Mouse (Mus musculus) cerebellum, postnatal 10 days (tissue): ENCODE results near the gene Nol10.
"Not testable (repeated sequence)": the region's sequence is repeated elsewhere in the genome, so short reads cannot be mapped to it uniquely, and the experiment has no call there.

ENCODE experiments used
- DNase-seq, 2 experiments: peaks; one replicate each; pipeline ENCODE4 v3.0.0; 2021; ENCODE audit warnings: mixed read lengths in 2 of 2

Nol10 gene

DNA sequence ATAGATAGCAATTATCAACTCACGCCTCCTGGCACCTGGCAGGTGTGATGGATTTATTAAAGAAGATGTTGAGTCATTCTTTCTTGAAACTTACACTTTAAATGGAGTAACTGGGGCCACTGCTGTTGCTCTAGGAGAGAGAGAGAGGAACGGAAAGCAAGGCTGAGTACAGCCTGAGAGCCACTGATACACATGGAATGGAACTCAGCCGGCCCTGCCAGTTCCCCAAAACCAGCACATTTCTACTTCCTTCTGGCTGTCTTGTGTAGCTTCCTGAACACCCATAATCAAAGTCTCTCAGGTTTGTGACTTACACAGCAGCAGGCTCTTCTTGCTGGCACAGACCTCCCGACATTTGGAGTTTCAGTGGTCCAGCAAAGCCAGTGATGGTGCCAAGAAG is 118.5 kb downstream of the Nol10 start:
- no peak for DNase-seq

DNA sequence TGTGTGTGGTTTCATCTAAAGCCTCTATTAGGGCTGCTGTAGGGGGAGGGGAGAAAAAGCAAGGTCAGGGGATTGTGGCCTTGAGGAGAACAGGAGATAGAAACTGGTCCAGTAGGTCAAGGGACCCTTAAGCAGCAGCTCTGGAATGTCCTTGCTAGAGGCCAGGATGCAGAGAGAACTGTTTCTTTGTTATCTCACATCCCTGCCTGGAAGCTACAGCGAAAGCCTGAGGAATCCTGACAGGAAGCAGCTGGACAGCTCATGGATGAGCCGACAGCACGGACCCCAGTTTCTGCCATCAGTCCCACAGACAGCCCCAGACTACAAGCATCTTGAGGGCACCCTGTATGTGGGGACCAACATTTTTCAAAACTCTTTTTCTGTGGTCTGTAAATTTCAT is 120.1 kb downstream of the Nol10 start:
- DNase-seq = no peak

DNA sequence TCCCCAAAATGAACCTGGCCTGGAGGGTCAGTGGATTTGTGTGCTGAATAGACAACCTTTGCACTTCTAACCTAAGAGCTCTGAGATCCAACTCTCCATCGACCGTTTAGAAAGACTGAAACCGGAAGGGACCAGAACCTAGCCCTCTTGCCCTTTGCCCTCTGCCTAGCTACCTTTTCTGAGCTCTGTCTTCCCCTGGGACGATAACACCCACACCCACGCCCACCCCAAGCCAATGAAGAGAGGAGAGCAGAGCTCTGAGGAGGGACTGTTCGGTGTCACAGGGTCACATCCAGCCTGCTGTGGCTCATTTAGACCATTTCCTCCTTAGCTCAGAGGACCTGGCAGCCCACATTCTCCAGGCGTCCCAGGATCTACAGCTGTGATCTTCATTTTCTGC is 121.6 kb downstream of the Nol10 start:
- DNase-seq = no peak

DNA sequence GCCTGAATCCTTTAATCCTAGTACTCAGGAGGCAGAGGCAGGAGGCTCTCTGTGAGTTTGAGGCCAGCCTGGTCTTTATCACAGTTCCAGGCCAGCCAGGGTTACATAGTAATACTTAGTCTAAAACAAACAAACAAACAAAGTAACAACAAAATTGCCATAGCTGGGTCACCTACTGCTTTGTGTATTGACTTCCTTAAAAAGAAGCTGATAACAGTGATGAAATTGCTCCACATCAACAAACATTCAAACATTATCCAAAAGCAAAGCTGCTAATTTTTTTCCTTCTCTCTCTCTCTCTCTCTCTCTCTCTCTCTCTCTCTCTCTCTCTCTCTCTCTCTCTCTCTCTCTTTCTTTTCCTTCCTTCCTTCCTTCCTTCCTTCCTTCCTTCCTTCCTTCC is 122.3 kb downstream of the Nol10 start:
- not testable (repeated sequence) for DNase-seq

DNA sequence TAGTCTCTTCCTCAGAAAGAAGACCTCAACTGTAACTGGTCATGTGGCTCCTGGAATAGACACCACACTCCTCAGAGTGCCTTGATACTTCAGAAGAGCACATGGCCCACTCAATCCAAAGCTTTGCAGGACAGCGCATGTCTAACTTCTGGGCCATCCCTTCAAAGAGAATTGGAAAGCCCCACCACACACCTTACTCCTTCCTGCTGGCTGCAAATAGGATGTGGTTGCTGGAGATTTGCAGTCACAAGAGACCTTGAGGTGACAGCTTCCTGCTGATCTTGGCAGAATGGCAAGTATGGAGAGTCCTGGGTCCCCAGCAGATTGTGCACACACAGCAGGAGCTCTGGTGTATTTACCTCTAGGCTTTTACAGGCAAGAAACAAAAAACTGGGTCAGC is 123.1 kb downstream of the Nol10 start:
- no peak for DNase-seq

DNA sequence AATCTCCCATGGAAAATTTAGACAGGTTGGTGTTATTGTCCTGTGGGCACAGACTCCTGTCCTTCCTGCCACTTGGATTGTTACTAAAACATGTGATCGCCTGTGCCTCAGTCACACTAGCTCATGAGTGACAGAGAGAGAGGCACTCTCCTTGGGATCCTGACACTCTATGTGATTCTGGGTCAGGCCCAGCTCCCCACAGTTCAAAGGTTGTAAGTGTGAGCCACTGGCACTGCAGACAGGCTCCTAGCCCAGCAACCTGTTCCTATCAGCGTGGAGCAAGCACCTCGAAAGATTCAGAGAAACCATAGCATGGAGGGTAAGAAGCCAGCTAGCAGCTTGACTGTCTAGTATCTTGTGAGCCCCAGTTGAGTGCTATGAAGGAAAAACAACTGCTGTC is 124.9 kb downstream of the Nol10 start:
- DNase-seq = no peak

DNA sequence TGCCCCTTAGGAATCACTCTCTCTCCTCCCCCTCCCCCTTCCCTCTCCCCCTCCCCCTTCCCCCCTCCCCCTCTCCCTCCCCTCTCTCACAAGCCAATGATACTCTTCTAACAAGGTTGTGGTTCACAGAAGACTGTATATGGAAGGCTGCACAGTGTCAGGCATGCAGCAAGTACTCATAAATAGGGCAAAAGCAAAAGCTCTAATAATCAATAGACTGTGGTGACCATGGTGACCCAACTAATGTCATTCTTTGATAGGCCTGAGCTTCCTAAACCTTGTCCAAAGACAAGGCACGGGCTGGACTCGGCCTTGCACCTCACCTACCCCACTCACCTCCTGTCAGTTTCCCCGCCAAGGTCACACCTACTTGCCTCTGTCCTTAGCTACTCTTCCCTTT is 125.6 kb downstream of the Nol10 start:
- DNase-seq = no peak

DNA sequence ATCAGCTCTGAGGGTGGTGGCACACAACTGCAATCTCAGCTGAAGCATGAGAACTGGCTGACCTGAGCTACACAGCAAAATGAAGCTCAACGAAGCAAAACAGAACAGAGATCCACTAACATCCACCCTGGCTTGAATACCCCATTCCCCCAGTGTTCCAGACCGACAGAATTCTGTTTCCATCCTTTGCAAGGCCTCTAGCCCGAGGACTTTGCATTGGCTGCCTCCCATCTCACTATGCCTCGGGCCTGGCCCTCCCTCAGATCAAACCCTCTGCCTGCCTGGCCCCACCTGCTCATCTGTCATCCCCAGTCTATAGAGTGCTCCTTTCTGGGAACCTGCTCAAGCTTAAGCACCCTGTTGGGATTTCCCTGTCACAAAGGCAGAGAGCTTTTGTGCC is 126.4 kb downstream of the Nol10 start:
- no peak for DNase-seq

DNA sequence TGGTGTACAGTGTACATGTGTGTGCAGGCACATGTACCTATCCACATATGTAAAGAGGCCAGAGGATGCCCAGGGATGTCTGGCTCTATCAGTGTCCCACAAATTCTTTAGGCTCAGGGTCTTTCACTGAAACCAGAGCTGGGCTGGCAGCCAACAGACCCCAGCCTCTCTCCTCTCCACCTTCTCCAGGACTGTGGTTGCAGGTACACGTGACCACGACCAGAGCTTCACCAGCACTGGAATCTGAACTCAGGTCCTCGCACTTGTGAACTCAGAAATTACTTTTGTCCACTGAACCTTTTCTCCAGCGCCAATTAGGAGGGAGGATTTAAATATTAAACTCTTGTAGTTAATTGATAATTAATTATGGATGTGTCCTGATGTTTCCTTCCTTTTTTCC is 126.9 kb downstream of the Nol10 start:
- DNase-seq = no peak

DNA sequence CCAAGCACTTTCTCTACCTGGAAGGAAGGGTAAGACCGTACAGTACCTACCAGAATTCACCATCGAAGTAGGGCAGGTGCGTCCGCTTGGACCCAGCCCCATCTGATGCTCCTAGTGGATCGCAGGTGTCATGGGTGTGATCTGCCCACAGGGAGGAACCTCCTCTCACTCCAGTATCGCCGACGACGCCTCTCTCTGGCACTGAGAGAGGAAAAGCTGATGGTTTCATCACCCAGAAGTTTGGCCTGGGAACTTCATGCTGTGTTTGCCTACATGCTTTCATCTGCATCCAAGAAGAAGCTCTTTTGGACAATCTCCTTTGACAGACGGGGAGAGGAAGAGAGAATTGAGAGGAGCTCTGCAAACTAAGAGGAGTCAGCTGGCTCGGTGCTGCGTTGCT is 129.9 kb downstream of the Nol10 start:
- no peak for DNase-seq

DNA sequence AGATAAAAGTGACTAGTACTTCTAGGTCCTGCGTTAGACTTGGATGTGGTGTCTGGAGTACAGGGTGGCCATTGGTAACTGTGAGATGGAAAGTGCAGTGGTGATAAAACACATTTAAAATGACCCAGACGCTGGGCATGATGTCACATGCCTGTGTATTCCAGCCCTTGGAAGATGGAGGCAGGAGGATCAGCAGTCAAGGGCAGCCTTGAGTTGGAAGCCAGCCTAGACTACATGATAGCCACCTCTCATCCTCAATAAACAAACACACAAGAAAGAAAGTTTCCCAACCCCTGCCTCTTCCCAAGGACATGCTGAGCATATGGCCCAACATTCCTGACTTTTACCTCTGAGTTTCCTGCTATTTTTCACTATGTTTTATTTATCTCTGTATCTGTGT is 130.6 kb downstream of the Nol10 start:
- DNase-seq = no peak
